Mouse (Mus musculus): ENCODE measurements around the gene Frat2.
"Not testable (repeated sequence)": the region's sequence is repeated elsewhere in the genome, so short reads cannot be mapped to it uniquely, and the experiment has no call there.

The Frat2 gene

GRCm38 (mm10) chr19:41847992-41848851 lies at the start of gene Frat2:
Gene Frat2 (minus strand): TSS chr19:41848132.
- no peak for DNase-seq (ENCODE audit: extremely low read depth, low read depth, low spot score)

- no peak for DNase-seq (ENCODE audit: extremely low read depth, low read depth, low spot score)
These were observed 48.4 kb upstream of the Frat2 start for GRCm38 (mm10) chr19:41896319-41896711.

- DNase-seq (ENCODE audit: extremely low read depth, low read depth, low spot score), result no peak
These were observed 47.8 kb upstream of the Frat2 start, which contains the start of gene Rrp12 for GRCm38 (mm10) chr19:41895460-41896318. Gene Rrp12 (minus strand): TSS chr19:41896173.

GRCm38 (mm10) chr19:41894959-41895358 lies 47.0 kb upstream of the Frat2 start:
- no peak for DNase-seq (ENCODE audit: extremely low read depth, low read depth, low spot score)

GRCm38 (mm10) chr19:41888191-41888590 lies 40.3 kb upstream of the Frat2 start:
- no peak for DNase-seq (ENCODE audit: extremely low read depth, low read depth, low spot score)

- DNase-seq (ENCODE audit: extremely low read depth, low read depth, low spot score), result no peak
These were observed 36.0 kb upstream of the Frat2 start for GRCm38 (mm10) chr19:41883882-41884281.

- no peak for DNase-seq (ENCODE audit: extremely low read depth, low read depth, low spot score)
These were observed 33.9 kb upstream of the Frat2 start for GRCm38 (mm10) chr19:41881842-41882241.

GRCm38 (mm10) chr19:41874356-41874755 lies 26.4 kb upstream of the Frat2 start:
- DNase-seq (ENCODE audit: extremely low read depth, low read depth, low spot score), result no peak

- no peak for DNase-seq (ENCODE audit: extremely low read depth, low read depth, low spot score)
These were observed 24.4 kb upstream of the Frat2 start for GRCm38 (mm10) chr19:41872285-41872684.

GRCm38 (mm10) chr19:41869946-41870345 lies 22.0 kb upstream of the Frat2 start:
- not testable (repeated sequence) for DNase-seq (ENCODE audit: extremely low read depth, low read depth, low spot score)

GRCm38 (mm10) chr19:41869296-41869695 lies 21.4 kb upstream of the Frat2 start:
- DNase-seq (ENCODE audit: extremely low read depth, low read depth, low spot score), result no peak

- DNase-seq (ENCODE audit: extremely low read depth, low read depth, low spot score), result no peak
These were observed 18.8 kb upstream of the Frat2 start for GRCm38 (mm10) chr19:41866707-41867106.

- DNase-seq (ENCODE audit: extremely low read depth, low read depth, low spot score), result no peak
These were observed 9.9 kb upstream of the Frat2 start for GRCm38 (mm10) chr19:41857816-41858310.

GRCm38 (mm10) chr19:41857086-41857762 lies 9.3 kb upstream of the Frat2 start:
- DNase-seq (ENCODE audit: extremely low read depth, low read depth, low spot score), result no peak

- no peak for DNase-seq (ENCODE audit: extremely low read depth, low read depth, low spot score)
These were observed 4.5 kb upstream of the Frat2 start for GRCm38 (mm10) chr19:41852423-41852822.

GRCm38 (mm10) chr19:41850719-41851543 lies 3.0 kb upstream of the Frat2 start:
- DNase-seq (ENCODE audit: extremely low read depth, low read depth, low spot score), result no peak

- DNase-seq (ENCODE audit: extremely low read depth, low read depth, low spot score), result no peak
These were observed 2.2 kb upstream of the Frat2 start for GRCm38 (mm10) chr19:41850021-41850718.

- DNase-seq (ENCODE audit: extremely low read depth, low read depth, low spot score), result not testable (repeated sequence)
These were observed 329 bp downstream of the Frat2 start for GRCm38 (mm10) chr19:41847614-41847991.

- no peak for DNase-seq (ENCODE audit: extremely low read depth, low read depth, low spot score)
These were observed 796 bp downstream of the Frat2 start for GRCm38 (mm10) chr19:41847091-41847581.

All from fat pad, adult 2 months (tissue).